In the genomic region with DNA sequence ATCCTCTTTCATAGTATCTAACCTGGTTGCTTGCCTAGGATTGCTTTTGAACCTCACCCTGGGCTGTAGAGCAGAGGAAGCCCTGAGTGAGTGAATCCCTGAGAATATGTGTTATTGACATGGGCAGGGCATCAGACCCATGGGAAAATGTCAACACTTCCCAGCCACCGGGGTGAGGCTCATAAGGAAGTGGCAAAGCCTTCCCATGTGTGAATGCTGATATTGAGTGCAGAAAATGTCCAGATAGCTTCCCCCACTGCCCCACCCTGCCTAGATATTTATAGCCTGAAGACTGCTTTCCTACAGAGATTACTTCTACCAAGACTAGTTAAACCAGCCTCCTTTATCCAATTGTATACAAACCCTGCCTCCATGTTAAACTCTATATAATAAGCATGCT, we compare ENCODE assay signal across 25 mouse cellular contexts. TPM values are rescaled to one million over a fixed set of nuclear protein-coding genes. Genes with fewer than 3 reads are reported as not detected.
"Had no signal": no experiment of that assay in that cellular context is flagged by ENCODE, and none has a peak within 500 bp of the region (broad histone marks: within the 10 kb centered on the region; RNA-seq: fewer than 3 reads in every experiment).

No protein-coding gene starts in this region.

- H3K4me2 ChIP-seq: kidney, embryonic 15.5 days; limb, embryonic 12.5 days; limb, embryonic 15.5 days; liver, embryonic 11.5 days; lung, embryonic 14.5 days; midbrain, embryonic 13.5 days had no signal

- H3K4me1 ChIP-seq: megakaryocyte, embryonic 14.5 days had no signal

- H3K9me3 ChIP-seq: kidney, embryonic 15.5 days; limb, embryonic 12.5 days; limb, embryonic 15.5 days; midbrain, embryonic 10.5 days; midbrain, embryonic 13.5 days had no signal

- H3K9ac ChIP-seq: kidney, embryonic 15.5 days; limb, embryonic 12.5 days; limb, embryonic 15.5 days; liver, embryonic 14.5 days; liver, postnatal 0 days; lung, embryonic 14.5 days; midbrain, embryonic 13.5 days had no signal

- H3K36me3 ChIP-seq: kidney, embryonic 15.5 days; limb, embryonic 12.5 days; limb, embryonic 15.5 days; midbrain, embryonic 10.5 days; midbrain, embryonic 13.5 days had no signal

- H3K27ac ChIP-seq: hindbrain, postnatal 0 days; kidney, embryonic 15.5 days; layer of hippocampus, adult 2 months; limb, embryonic 12.5 days; limb, embryonic 15.5 days; liver, embryonic 14.5 days; midbrain, embryonic 10.5 days; midbrain, embryonic 13.5 days had no signal

- ATAC-seq: hindbrain, postnatal 0 days; inflammation-experienced regulatory T-cells, adult 6 months; liver, postnatal 0 days; lung, postnatal 0 days; midbrain, embryonic 13.5 days; midbrain, embryonic 16.5 days had no signal

- DNase-seq: kidney, adult 2 months; kidney, postnatal 10 days; kidney, postnatal 36 days; layer of hippocampus, adult 9-11 months; liver, postnatal 0 days; lung, embryonic 14.5 days; lung, postnatal 36 days; right cerebral cortex, adult 18-20 months; right cerebral cortex, postnatal 14 days; right cerebral cortex, postnatal 4 days; thymus, adult 2 months; thymus, postnatal 36 days had no signal

- H3K4me3 ChIP-seq: kidney, embryonic 15.5 days; layer of hippocampus, adult 2 months; limb, embryonic 12.5 days; limb, embryonic 15.5 days; megakaryocyte, embryonic 14.5 days; midbrain, embryonic 10.5 days; midbrain, embryonic 13.5 days had no signal

RNA-seq across cellular contexts. Expression of a gene that starts 4.0 kb away (rescaled TPM):
- polyA plus RNA-seq: inflammation-experienced regulatory T-cells, adult 6 months; liver, embryonic 11.5 days; liver, embryonic 14.5 days had no signal
